Mouse (Mus musculus): ENCODE measurements around the gene T. TPM values are rescaled to one million over a fixed set of nuclear protein-coding genes. Genes with fewer than 3 reads are reported as not detected.
"Not testable (repeated sequence)": the region's sequence is repeated elsewhere in the genome, so short reads cannot be mapped to it uniquely, and the experiment has no call there.

The T gene
- polyA plus RNA-seq, 1 experiment from 2014 or later, result 0.54 TPM

- WGBS, result 46% methylated on average over 6 of the region's 8 CpGs
Observed at GRCm38 (mm10) chr17:8403932-8404331, 30.3 kb upstream of the T start.

GRCm38 (mm10) chr17:8406285-8406684, 27.9 kb upstream of the T start:
- Histone ChIP-seq H3K36me3 (ENCODE audit: control insufficient read depth, insufficient read depth, low read length) (no peaks in the 10 kb centered on the region), H3K4me1 (replicated peaks; ENCODE audit: control insufficient read depth, insufficient read depth, low read length) (peaks cover 8% of the 10 kb centered on the region), H3K27me3 (replicated peaks; ENCODE audit: control insufficient read depth, insufficient read depth, low read length) (no peaks in the 10 kb centered on the region), H3K9ac (ENCODE audit: low read length) (no peak overlapping the region), H3K9me3 (ENCODE audit: control insufficient read depth, low read length) (no peaks in the 10 kb centered on the region), H3K27ac (ENCODE audit: low read depth) (no peak overlapping the region), H3K4me3 (ENCODE audit: low read depth, low read length) (no peak overlapping the region), H3K4me2 (ENCODE audit: low read length) (no peak overlapping the region)
- ATAC-seq (replicated peaks; ENCODE audit: low FRiP score, low TSS enrichment, low read depth) (no peak), DNase-seq (ENCODE audit: low spot score) (no peak)
- 41% methylated on average over 6 of the region's 6 CpGs for WGBS

More at GRCm38 (mm10) chr17:8403932-8404331, 30.3 kb upstream of the T start:
- not testable (repeated sequence) for H3K27ac ChIP-seq (ENCODE audit: low read depth); DNase-seq (ENCODE audit: low spot score); H3K9ac ChIP-seq (ENCODE audit: low read length); H3K9me3 ChIP-seq (ENCODE audit: control insufficient read depth, low read length); H3K4me2 ChIP-seq (ENCODE audit: low read length); H3K27me3 ChIP-seq (replicated peaks; ENCODE audit: control insufficient read depth, insufficient read depth, low read length); ATAC-seq (replicated peaks; ENCODE audit: low FRiP score, low TSS enrichment, low read depth); H3K4me3 ChIP-seq (ENCODE audit: low read depth, low read length); H3K4me1 ChIP-seq (replicated peaks; ENCODE audit: control insufficient read depth, insufficient read depth, low read length); H3K36me3 ChIP-seq (ENCODE audit: control insufficient read depth, insufficient read depth, low read length)

DNA sequence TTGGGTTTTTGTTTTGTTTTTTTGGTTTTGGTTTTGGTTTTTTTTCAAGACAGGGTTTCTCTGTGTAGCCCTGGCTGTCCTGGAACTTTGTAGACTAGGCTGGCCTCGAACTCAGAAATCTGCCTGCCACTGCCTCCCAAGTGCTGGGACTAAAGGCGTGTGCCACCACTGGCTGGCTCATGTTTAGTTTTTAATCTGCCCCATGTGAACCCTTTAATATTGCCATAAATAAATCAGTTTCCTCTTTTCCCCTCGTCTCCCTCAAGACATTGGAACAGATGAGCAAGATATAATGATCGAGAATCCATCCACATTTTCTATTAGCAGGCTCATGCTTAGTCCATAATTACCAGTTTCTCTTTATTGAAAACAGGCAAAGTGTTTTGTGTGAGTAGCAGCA, 26.2 kb upstream of the T start:
- ATAC-seq (replicated peaks; ENCODE audit: low FRiP score, low TSS enrichment, low read depth); H3K4me3 ChIP-seq (ENCODE audit: low read depth, low read length); DNase-seq (ENCODE audit: low spot score); H3K4me2 ChIP-seq (ENCODE audit: low read length); H3K36me3 ChIP-seq (ENCODE audit: control insufficient read depth, insufficient read depth, low read length); H3K27me3 ChIP-seq (replicated peaks; ENCODE audit: control insufficient read depth, insufficient read depth, low read length); H3K27ac ChIP-seq (ENCODE audit: low read depth); H3K9me3 ChIP-seq (ENCODE audit: control insufficient read depth, low read length); H3K4me1 ChIP-seq (replicated peaks; ENCODE audit: control insufficient read depth, insufficient read depth, low read length); H3K9ac ChIP-seq (ENCODE audit: low read length): not testable (repeated sequence)
- 66% methylated on average over 4 of the region's 4 CpGs for WGBS

DNA sequence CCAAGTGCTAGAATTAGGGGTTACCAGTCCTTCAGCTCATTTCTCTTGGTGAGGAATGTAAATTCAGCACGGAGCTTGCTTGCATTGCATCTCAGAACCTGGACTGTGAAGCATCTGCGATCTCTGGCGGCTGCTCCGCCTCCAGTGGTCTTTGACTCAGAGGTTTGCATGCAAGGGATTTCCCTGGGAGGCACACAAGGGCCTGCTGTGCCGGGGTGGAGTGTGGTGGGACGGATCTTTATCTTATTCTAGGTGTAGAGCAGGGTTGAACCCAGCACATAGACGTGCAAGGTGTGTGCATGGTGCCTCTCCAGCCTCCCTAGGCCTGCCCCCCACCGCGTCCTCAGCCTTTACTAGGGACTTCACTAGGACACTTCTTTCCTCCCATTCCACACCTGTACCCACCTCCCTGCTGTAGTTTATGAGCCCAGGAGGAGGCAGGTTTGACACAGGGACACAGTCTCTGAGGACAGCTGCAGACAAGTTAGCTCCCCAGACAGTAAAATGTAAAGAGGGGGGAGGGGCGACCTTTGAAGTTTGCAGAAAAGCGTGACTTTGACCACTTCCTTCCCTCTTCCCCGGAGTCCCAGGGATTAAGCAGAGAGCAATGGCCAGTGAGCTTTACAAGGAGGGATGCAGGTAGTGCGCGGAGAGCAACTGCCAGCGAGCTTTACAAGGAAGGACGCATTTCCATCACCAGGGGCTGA, 25.5 kb upstream of the T start:
- H3K4me2 ChIP-seq (ENCODE audit: low read length), result peak overlapping the region; percentile 29
- H3K27ac ChIP-seq (ENCODE audit: low read depth), result no peak overlapping the region; the same call in 1 of the 2 replicates
- no peaks in the 10 kb centered on the region for H3K36me3 ChIP-seq (ENCODE audit: control insufficient read depth, insufficient read depth, low read length)
- peak; percentile 63 for DNase-seq (ENCODE audit: low spot score)
- peak; percentile 57 for ATAC-seq (replicated peaks; ENCODE audit: low FRiP score, low TSS enrichment, low read depth)
- H3K27me3 ChIP-seq (replicated peaks; ENCODE audit: control insufficient read depth, insufficient read depth, low read length), result no peaks in the 10 kb centered on the region
- 6% methylated on average over 16 of the region's 16 CpGs for WGBS
- no peaks in the 10 kb centered on the region for H3K9me3 ChIP-seq (ENCODE audit: control insufficient read depth, low read length)
- H3K4me1 ChIP-seq (replicated peaks; ENCODE audit: control insufficient read depth, insufficient read depth, low read length), result peaks cover 8% of the 10 kb centered on the region
- no peak overlapping the region for H3K4me3 ChIP-seq (ENCODE audit: low read depth, low read length)
- no peak overlapping the region for H3K9ac ChIP-seq (ENCODE audit: low read length)

DNA sequence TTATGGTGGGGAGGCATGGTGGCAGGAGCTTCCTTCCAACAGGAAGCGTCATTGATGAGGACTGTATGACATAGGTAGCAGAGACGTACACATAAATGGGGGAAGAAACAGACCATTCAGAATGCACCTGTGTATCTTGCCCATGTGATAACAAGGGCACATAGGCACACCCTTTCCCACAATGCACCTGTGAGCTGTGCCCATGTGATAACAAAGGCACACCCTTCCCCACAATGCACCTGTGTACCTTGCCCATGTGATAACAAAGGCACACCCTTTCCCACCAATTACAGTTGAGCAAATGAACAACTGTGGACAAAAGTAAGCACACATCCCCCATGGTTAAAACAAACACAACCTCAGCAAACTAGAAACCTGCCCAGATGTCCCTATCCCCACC, 23.9 kb upstream of the T start:
- no peak for ATAC-seq (replicated peaks; ENCODE audit: low FRiP score, low TSS enrichment, low read depth)
- no peak for DNase-seq (ENCODE audit: low spot score)
- no peak overlapping the region for H3K4me2 ChIP-seq (ENCODE audit: low read length)
- H3K4me3 ChIP-seq (ENCODE audit: low read depth, low read length), result no peak overlapping the region
- WGBS, result 83% methylated on average over 2 of the region's 2 CpGs
- H3K4me1 ChIP-seq (replicated peaks; ENCODE audit: control insufficient read depth, insufficient read depth, low read length), result peaks cover 9% of the 10 kb centered on the region
- H3K27ac ChIP-seq (ENCODE audit: low read depth), result no peak overlapping the region
- H3K27me3 ChIP-seq (replicated peaks; ENCODE audit: control insufficient read depth, insufficient read depth, low read length), result no peaks in the 10 kb centered on the region
- no peaks in the 10 kb centered on the region for H3K9me3 ChIP-seq (ENCODE audit: control insufficient read depth, low read length)
- no peaks in the 10 kb centered on the region for H3K36me3 ChIP-seq (ENCODE audit: control insufficient read depth, insufficient read depth, low read length)
- H3K9ac ChIP-seq (ENCODE audit: low read length), result no peak overlapping the region

DNA sequence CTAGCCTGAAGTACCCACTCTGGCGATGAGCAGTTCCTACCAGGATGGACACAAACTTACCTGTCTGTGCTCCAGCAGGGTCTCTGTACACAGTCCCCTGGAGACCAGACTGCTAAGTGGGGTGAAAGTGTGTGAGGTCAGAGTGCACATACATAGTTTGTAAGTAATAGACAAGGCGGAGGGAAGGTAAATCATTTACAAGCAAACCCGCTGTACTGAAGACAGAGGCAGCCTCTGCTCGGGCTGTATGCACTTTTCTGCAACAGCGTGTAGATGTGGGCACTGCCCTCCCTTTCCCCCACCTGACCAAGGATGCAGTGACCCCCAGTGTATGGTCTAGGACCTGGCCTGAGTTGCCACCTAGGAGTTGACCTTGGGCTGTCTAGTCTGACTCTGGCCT, 20.6 kb upstream of the T start:
- Histone ChIP-seq H3K4me2 (ENCODE audit: low read length) (no peak overlapping the region), H3K27me3 (replicated peaks; ENCODE audit: control insufficient read depth, insufficient read depth, low read length) (no peaks in the 10 kb centered on the region), H3K4me3 (ENCODE audit: low read depth, low read length) (no peak overlapping the region), H3K9ac (ENCODE audit: low read length) (no peak overlapping the region), H3K27ac (ENCODE audit: low read depth) (no peak overlapping the region), H3K36me3 (ENCODE audit: control insufficient read depth, insufficient read depth, low read length) (no peaks in the 10 kb centered on the region), H3K9me3 (ENCODE audit: control insufficient read depth, low read length) (no peaks in the 10 kb centered on the region), H3K4me1 (replicated peaks; ENCODE audit: control insufficient read depth, insufficient read depth, low read length) (peaks cover 11% of the 10 kb centered on the region)
- ATAC-seq (replicated peaks; ENCODE audit: low FRiP score, low TSS enrichment, low read depth) (peak; percentile 44; the same call in 1 of the 2 replicates), DNase-seq (ENCODE audit: low spot score) (no peak)
- 46% methylated on average over 5 of the region's 5 CpGs for WGBS

DNA sequence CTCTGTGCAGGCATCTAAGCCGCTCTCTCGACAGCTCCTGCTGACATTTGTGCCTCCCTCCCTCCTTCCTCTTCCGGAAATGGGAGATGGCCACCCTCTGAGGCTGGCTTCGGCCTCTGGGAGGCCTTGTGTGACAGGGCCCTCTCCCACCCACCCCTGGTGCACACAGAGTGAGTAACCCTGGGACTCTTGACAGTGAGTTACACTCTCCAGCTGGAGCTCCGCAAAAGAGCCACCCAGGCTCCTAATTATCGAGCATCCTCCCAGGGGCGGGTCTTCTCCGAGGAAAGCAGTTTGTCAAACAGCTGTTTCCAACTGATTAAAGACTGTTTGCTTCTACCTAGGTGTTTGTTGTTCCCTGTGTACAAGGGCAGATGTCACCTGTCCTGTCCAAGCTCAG, 18.7 kb upstream of the T start:
- WGBS, result 14% methylated on average over 8 of the region's 8 CpGs
- H3K4me2 ChIP-seq (ENCODE audit: low read length), result no peak overlapping the region
- DNase-seq (ENCODE audit: low spot score) (no peak), ATAC-seq (replicated peaks; ENCODE audit: low FRiP score, low TSS enrichment, low read depth) (no peak)
- peaks cover 6% of the 10 kb centered on the region for H3K4me1 ChIP-seq (replicated peaks; ENCODE audit: control insufficient read depth, insufficient read depth, low read length)
- H3K27me3 ChIP-seq (replicated peaks; ENCODE audit: control insufficient read depth, insufficient read depth, low read length), result no peaks in the 10 kb centered on the region
- H3K36me3 ChIP-seq (ENCODE audit: control insufficient read depth, insufficient read depth, low read length), result no peaks in the 10 kb centered on the region
- no peaks in the 10 kb centered on the region for H3K9me3 ChIP-seq (ENCODE audit: control insufficient read depth, low read length)
- H3K27ac ChIP-seq (ENCODE audit: low read depth), result no peak overlapping the region
- no peak overlapping the region for H3K4me3 ChIP-seq (ENCODE audit: low read depth, low read length)
- no peak overlapping the region for H3K9ac ChIP-seq (ENCODE audit: low read length)

- Histone ChIP-seq H3K9me3 (ENCODE audit: control insufficient read depth, low read length) (no peaks in the 10 kb centered on the region), H3K9ac (ENCODE audit: low read length) (no peak overlapping the region), H3K27me3 (replicated peaks; ENCODE audit: control insufficient read depth, insufficient read depth, low read length) (no peaks in the 10 kb centered on the region), H3K4me1 (replicated peaks; ENCODE audit: control insufficient read depth, insufficient read depth, low read length) (peaks cover 6% of the 10 kb centered on the region), H3K4me3 (ENCODE audit: low read depth, low read length) (no peak overlapping the region), H3K27ac (ENCODE audit: low read depth) (no peak overlapping the region), H3K36me3 (ENCODE audit: control insufficient read depth, insufficient read depth, low read length) (no peaks in the 10 kb centered on the region), H3K4me2 (ENCODE audit: low read length) (no peak overlapping the region)
- WGBS, result 57% methylated on average over 8 of the region's 8 CpGs
- ATAC-seq (replicated peaks; ENCODE audit: low FRiP score, low TSS enrichment, low read depth), result no peak
- no peak for DNase-seq (ENCODE audit: low spot score)
Observed at GRCm38 (mm10) chr17:8416865-8417264, 17.4 kb upstream of the T start.

DNA sequence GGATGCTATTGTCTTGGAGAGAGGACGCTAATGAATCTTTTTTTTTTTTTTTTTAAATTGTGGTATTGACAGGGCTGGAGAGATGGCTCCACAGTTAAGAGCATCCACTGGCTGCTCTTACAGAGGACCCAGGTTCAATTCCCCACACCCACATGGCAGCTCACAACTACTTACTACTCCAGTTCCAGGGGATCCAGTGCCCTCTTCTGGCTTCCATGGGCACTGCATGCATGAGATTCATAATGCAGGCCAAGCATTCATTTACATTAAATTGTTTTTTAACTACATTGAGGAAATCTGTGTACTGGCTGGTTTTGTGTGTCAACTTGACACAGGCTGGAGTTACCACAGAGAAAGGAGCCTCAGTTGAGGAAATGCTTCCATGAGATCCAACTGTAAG, 13.5 kb upstream of the T start:
- no peak overlapping the region for H3K9ac ChIP-seq (ENCODE audit: low read length)
- no peak for ATAC-seq (replicated peaks; ENCODE audit: low FRiP score, low TSS enrichment, low read depth)
- 76% methylated on average over 1 of the region's 1 CpGs for whole genome bisulfite sequencing
- no peak overlapping the region for H3K4me3 ChIP-seq (ENCODE audit: low read depth, low read length)
- no peak for DNase-seq (ENCODE audit: low spot score)
- peaks cover under 1% of the 10 kb centered on the region for H3K4me1 ChIP-seq (replicated peaks; ENCODE audit: control insufficient read depth, insufficient read depth, low read length)
- no peak overlapping the region for H3K27ac ChIP-seq (ENCODE audit: low read depth)
- no peaks in the 10 kb centered on the region for H3K27me3 ChIP-seq (replicated peaks; ENCODE audit: control insufficient read depth, insufficient read depth, low read length)
- H3K9me3 ChIP-seq (ENCODE audit: control insufficient read depth, low read length), result no peaks in the 10 kb centered on the region
- H3K36me3 ChIP-seq (ENCODE audit: control insufficient read depth, insufficient read depth, low read length), result no peaks in the 10 kb centered on the region
- H3K4me2 ChIP-seq (ENCODE audit: low read length), result no peak overlapping the region

Data from intestine, embryonic 14.5 days (tissue).